Mouse (Mus musculus): ENCODE measurements around the gene Baz1a. TPM values are rescaled to one million over a fixed set of nuclear protein-coding genes. Genes with fewer than 3 reads are reported as not detected.

Gene Baz1a
- polyA plus RNA-seq, 1 experiment from 2014 or later = 25.2 TPM

DNA sequence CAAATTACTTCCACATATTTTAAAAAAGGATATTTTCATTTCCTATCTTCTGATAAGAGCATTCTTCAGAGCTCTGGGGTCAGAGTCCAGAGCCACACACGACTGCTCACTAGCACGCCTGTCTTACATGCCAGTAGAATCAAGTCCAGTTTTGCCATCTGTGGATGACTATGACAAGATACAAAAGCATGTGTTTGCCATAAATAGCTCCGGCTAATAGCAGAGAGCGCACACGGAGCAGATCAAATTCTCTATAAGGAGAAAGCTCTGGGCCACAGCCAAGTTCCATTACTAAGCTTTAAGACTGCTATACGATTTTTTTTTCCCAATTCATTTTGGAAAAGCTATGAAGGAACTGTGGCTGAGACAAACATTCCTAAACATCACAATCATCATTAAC is 154.6 kb downstream of the Baz1a start:
- Histone ChIP-seq H3K36me3 (ENCODE audit: control insufficient read depth, insufficient read depth, low read length) (peaks cover 28% of the 10 kb centered on the region), H3K9ac (ENCODE audit: low read depth, low read length) (no peak overlapping the region), H3K27ac (ENCODE audit: low read depth, low read length) (no peak overlapping the region), H3K9me3 (ENCODE audit: control insufficient read depth, low read length) (no peaks in the 10 kb centered on the region), H3K4me2 (replicated peaks; ENCODE audit: low read depth, low read length) (no peak overlapping the region), H3K4me3 (ENCODE audit: low read length) (no peak overlapping the region), H3K27me3 (ENCODE audit: control insufficient read depth, insufficient read depth, low read length) (no peaks in the 10 kb centered on the region), H3K4me1 (ENCODE audit: control insufficient read depth, insufficient read depth, low read length) (peaks cover 5% of the 10 kb centered on the region; the same call in 1 of the 2 replicates)
- ATAC-seq (ENCODE audit: low FRiP score, low TSS enrichment) = no peak
- WGBS = 67% methylated on average over 6 of the region's 6 CpGs

DNA sequence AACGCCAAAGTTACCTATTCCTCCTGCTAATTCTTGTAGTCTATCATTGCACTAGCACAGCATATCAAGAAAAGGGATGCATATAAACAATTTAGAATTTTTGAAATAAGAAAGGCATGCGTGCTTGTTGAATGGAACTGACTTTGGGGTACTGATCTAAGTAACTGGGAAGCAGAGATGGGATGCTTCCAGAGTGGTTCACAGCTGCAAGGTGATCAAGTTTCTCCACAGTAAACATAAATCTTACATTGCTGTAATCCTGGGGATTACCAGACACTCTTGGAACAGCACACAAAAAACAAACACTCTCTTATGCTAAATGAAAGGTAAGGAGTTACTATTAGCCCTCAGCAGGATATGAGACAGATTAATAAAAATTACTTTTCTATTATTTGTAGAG is 163.6 kb downstream of the Baz1a start:
- Histone ChIP-seq H3K9me3 (ENCODE audit: control insufficient read depth, low read length) (no peaks in the 10 kb centered on the region), H3K4me3 (ENCODE audit: low read length) (no peak overlapping the region), H3K27me3 (ENCODE audit: control insufficient read depth, insufficient read depth, low read length) (no peaks in the 10 kb centered on the region), H3K27ac (ENCODE audit: low read depth, low read length) (no peak overlapping the region), H3K4me1 (ENCODE audit: control insufficient read depth, insufficient read depth, low read length) (no peaks in the 10 kb centered on the region), H3K4me2 (replicated peaks; ENCODE audit: low read depth, low read length) (no peak overlapping the region), H3K36me3 (ENCODE audit: control insufficient read depth, insufficient read depth, low read length) (no peaks in the 10 kb centered on the region; the same call in 1 of the 2 replicates), H3K9ac (ENCODE audit: low read depth, low read length) (no peak overlapping the region)
- 86% methylated on average over 2 of the region's 2 CpGs for WGBS
- ATAC-seq (ENCODE audit: low FRiP score, low TSS enrichment) = no peak

DNA sequence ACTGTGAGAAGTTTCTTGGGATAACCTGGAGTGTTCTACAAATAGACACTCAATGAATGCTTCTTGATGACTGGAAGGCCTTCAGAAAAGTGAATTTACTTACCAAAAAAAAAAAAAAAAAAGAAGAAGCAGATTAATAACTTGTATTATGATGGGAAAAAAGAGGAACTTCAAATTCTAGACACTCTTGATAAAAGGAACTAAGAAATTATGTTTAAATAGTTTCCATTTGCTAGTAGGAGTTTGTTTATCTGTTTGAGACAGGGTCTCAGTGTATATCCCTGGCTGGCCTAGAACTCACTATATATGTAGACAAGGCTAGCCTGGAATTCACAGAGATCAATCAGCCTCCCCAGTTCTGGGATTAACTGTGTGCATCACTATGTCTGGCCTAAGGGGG is 169.7 kb downstream of the Baz1a start:
- Histone ChIP-seq H3K9me3 (ENCODE audit: control insufficient read depth, low read length) (no peaks in the 10 kb centered on the region), H3K27me3 (ENCODE audit: control insufficient read depth, insufficient read depth, low read length) (no peaks in the 10 kb centered on the region), H3K9ac (ENCODE audit: low read depth, low read length) (no peak overlapping the region), H3K27ac (ENCODE audit: low read depth, low read length) (no peak overlapping the region), H3K36me3 (ENCODE audit: control insufficient read depth, insufficient read depth, low read length) (no peaks in the 10 kb centered on the region), H3K4me2 (replicated peaks; ENCODE audit: low read depth, low read length) (no peak overlapping the region), H3K4me1 (ENCODE audit: control insufficient read depth, insufficient read depth, low read length) (no peaks in the 10 kb centered on the region), H3K4me3 (ENCODE audit: low read length) (no peak overlapping the region)
- ATAC-seq (ENCODE audit: low FRiP score, low TSS enrichment) = no peak

Other genes starting within 250 kb of the Baz1a start
- 199 and 235 TPM in 2 replicates for gene Snx6, start 218.6 kb downstream of the Baz1a start, polyA plus RNA-seq (2014; fragmentation: Nextera tagmentation; extraction: Ambion mirVana)
- 215 and 219 TPM in 2 replicates for gene Cfl2, start 151.5 kb downstream of the Baz1a start, polyA plus RNA-seq (2014; fragmentation: Nextera tagmentation; extraction: Ambion mirVana)
- gene Gm20403, start 27.8 kb downstream of the Baz1a start, polyA plus RNA-seq (2014; fragmentation: Nextera tagmentation; extraction: Ambion mirVana) = not detected in 2 replicates
- 40.9 and 47.2 TPM in 2 replicates for gene 2700097O09Rik, start 65.8 kb upstream of the Baz1a start, polyA plus RNA-seq (2014; fragmentation: Nextera tagmentation; extraction: Ambion mirVana)
- gene Srp54a, start 65.9 kb upstream of the Baz1a start, polyA plus RNA-seq (2014; fragmentation: Nextera tagmentation; extraction: Ambion mirVana) = 141 and 167 TPM in 2 replicates
- gene Fam177a, start 110.1 kb upstream of the Baz1a start, polyA plus RNA-seq (2014; fragmentation: Nextera tagmentation; extraction: Ambion mirVana) = 10.0 and 14.5 TPM in 2 replicates
- 51.5 and 56.7 TPM in 2 replicates for gene Srp54b, start 140.8 kb upstream of the Baz1a start, polyA plus RNA-seq (2014; fragmentation: Nextera tagmentation; extraction: Ambion mirVana)
- 2.3 and 3.8 TPM in 2 replicates for gene 1700047I17Rik2, start 185.2 kb upstream of the Baz1a start, polyA plus RNA-seq (2014; fragmentation: Nextera tagmentation; extraction: Ambion mirVana)
- 62.8 and 71.1 TPM in 2 replicates for gene Srp54c, start 215.8 kb upstream of the Baz1a start, polyA plus RNA-seq (2014; fragmentation: Nextera tagmentation; extraction: Ambion mirVana)

Data from kidney, embryonic 14.5 days (tissue).